Mouse (Mus musculus) bone marrow, adult 2 months (tissue): Measurements from ENCODE around the gene Krt32. TPM values are rescaled to one million over a fixed set of nuclear protein-coding genes. Genes with fewer than 3 reads are reported as not detected.

ENCODE experiments used
- H3K27ac ChIP-seq: fragments of 200-500 bp; 2 replicates; pipeline ENCODE4 v1.5.1; 2012; ENCODE audit warnings: low read depth, mild to moderate bottlenecking, control low read depth, inconsistent platforms, low read length; ENCODE audit not compliant: control insufficient read depth, poor library complexity, insufficient read depth
- H3K4me1 ChIP-seq: fragments of 200-500 bp; 2 replicates; pipeline ENCODE4 v1.6.1; 2011; ENCODE audit warnings: low read length; ENCODE audit not compliant: control insufficient read depth, insufficient read depth
- H3K4me3 ChIP-seq: fragments of 200-500 bp; replicated peaks from 2 replicates; pipeline ENCODE3; 2011; ENCODE audit warnings: mild to moderate bottlenecking, low read depth, low read length, control low read depth; ENCODE audit not compliant: control insufficient read depth
- CTCF ChIP-seq: fragments of 200-500 bp; IDR thresholded peaks from 2 replicates; pipeline ENCODE4 v1.5.1; 2011; ENCODE audit warnings: low read length, control low read depth; ENCODE audit not compliant: control insufficient read depth, insufficient read depth
- POLR2A ChIP-seq: fragments of 200-500 bp; IDR thresholded peaks from 2 replicates; pipeline ENCODE4 v1.6.1; 2011; ENCODE audit warnings: low read depth, mild to moderate bottlenecking, control low read depth, low read length, borderline replicate concordance; ENCODE audit not compliant: control insufficient read depth
- WGBS: fragments of 180-500 bp; shearing (Covaris S2); methylation state at CpG from one replicate; pipeline ENCODE4 v1.1.7; 2018; 5-methylcytosine and 5-hydroxymethylcytosine counted together
- polyA plus RNA-seq: library from polyadenylated mRNA; stranded (reverse); fragments of >200 nt; gene quantifications from 2 replicates; pipeline ENCODE4 v1.2.4, GENCODE M21; 2011; ENCODE audit warnings: low replicate concordance; ENCODE audit not compliant: missing spikeins, insufficient read depth, insufficient read length

Gene Krt32
- polyA plus RNA-seq, 1 experiment, result not detected

- H3K4me1 ChIP-seq, result no peaks in the 10 kb centered on the region
- no peak for TF ChIP-seq POLR2A
- no peak for TF ChIP-seq CTCF
- no peak within 1 kb of the TSS for H3K4me3 ChIP-seq
- 80% methylated on average over 6 of the region's 6 CpGs for whole genome bisulfite sequencing
- H3K27ac ChIP-seq, result no peak within 1 kb of the TSS
These were observed 46.6 kb downstream of the Krt32 start, which contains the start of gene Krt34 for GRCm38 (mm10) chr11:100041454-100041853. TSS of gene Krt34 (minus strand) at chr11:100041554.

Other genes with a start within 250 kb of the Krt32 start
- gene Krtap4-16, start 236.6 kb downstream of the Krt32 start, polyA plus RNA-seq, result not detected in 2 replicates
- not detected in 2 replicates for gene Gm11568, start 230.3 kb downstream of the Krt32 start, polyA plus RNA-seq
- not detected in 2 replicates for gene Gm11559, start 223.8 kb downstream of the Krt32 start, polyA plus RNA-seq
- not detected in 2 replicates for gene Krtap9-1, start 214.8 kb downstream of the Krt32 start, polyA plus RNA-seq
- gene Gm11567, start 209.0 kb downstream of the Krt32 start, polyA plus RNA-seq, result not detected in 2 replicates
- not detected in 2 replicates for gene Krtap31-1, start 180.3 kb downstream of the Krt32 start, polyA plus RNA-seq
- gene Gm11565, start 173.5 kb downstream of the Krt32 start, polyA plus RNA-seq, result not detected in 2 replicates
- not detected in 2 replicates for gene Krtap31-2, start 151.9 kb downstream of the Krt32 start, polyA plus RNA-seq
- not detected in 2 replicates for gene Krtap9-5, start 139.8 kb downstream of the Krt32 start, polyA plus RNA-seq
- gene Krtap29-1, start 109.2 kb downstream of the Krt32 start, polyA plus RNA-seq, result not detected in 2 replicates
- not detected in 2 replicates for gene Krtap16-1, start 101.6 kb downstream of the Krt32 start, polyA plus RNA-seq
- not detected in 2 replicates for gene Krtap17-1, start 94.2 kb downstream of the Krt32 start, polyA plus RNA-seq
- not detected in 2 replicates for gene Krt33a, start 72.0 kb downstream of the Krt32 start, polyA plus RNA-seq
- not detected in 2 replicates for gene Krt33b, start 58.4 kb downstream of the Krt32 start, polyA plus RNA-seq
- not detected in 2 replicates for gene Krt34, start 46.7 kb downstream of the Krt32 start, polyA plus RNA-seq
- not detected in 2 replicates for gene Krt31, start 37.7 kb downstream of the Krt32 start, polyA plus RNA-seq
- gene Krt35, start 8.0 kb upstream of the Krt32 start, polyA plus RNA-seq, result not detected in 2 replicates
- gene Krt36, start 17.4 kb upstream of the Krt32 start, polyA plus RNA-seq, result not detected in 2 replicates
- 4.1 TPM in 1 of 2 replicates, not detected in the other for gene Krt13, start 33.3 kb upstream of the Krt32 start, polyA plus RNA-seq
- not detected in 2 replicates for gene Krt15, start 47.7 kb upstream of the Krt32 start, polyA plus RNA-seq
- gene Krt19, start 60.4 kb upstream of the Krt32 start, polyA plus RNA-seq, result not detected in 2 replicates
- not detected in 2 replicates for gene Krt9, start 105.0 kb upstream of the Krt32 start, polyA plus RNA-seq
- gene Krt14, start 119.3 kb upstream of the Krt32 start, polyA plus RNA-seq, result not detected in 2 replicates
- not detected in 2 replicates for gene Krt16, start 160.7 kb upstream of the Krt32 start, polyA plus RNA-seq
- gene Krt17, start 172.8 kb upstream of the Krt32 start, polyA plus RNA-seq, result 2.1 TPM in 1 of 2 replicates, not detected in the other
- 2.1 TPM in 1 of 2 replicates, not detected in the other for gene Krt42, start 181.6 kb upstream of the Krt32 start, polyA plus RNA-seq
- 807 and 1,107 TPM in 2 replicates for gene Eif1, start 231.7 kb upstream of the Krt32 start, polyA plus RNA-seq
- not detected in 2 replicates for gene Gast, start 246.2 kb upstream of the Krt32 start, polyA plus RNA-seq